Mouse (Mus musculus): ENCODE measurements around the gene 1700012B07Rik.

- TF ChIP-seq CTCF (IDR thresholded peaks at IDR 0.05; ENCODE audit: low read depth) (no peak), EP300 (IDR thresholded peaks at IDR 0.05; ENCODE audit: low read depth) (no peak)
These were observed 29.2 kb upstream of the 1700012B07Rik start for GRCm38 (mm10) chr11:109857086-109857485.

All from liver, postnatal 0 days (tissue).